Mouse (Mus musculus) c-Kit-positive CD71-positive TER-119-positive erythroid progenitor cells, embryonic 14.5 days (primary cell): Measurements from ENCODE around the gene Ccdc15.
"Not testable (repeated sequence)": the region's sequence is repeated elsewhere in the genome, so short reads cannot be mapped to it uniquely, and the experiment has no call there.

ENCODE experiments used
- DNase-seq: peaks from one replicate; pipeline ENCODE4 v3.0.0-alpha.2; 2013; ENCODE audit warnings: low spot score

Ccdc15 gene

DNA sequence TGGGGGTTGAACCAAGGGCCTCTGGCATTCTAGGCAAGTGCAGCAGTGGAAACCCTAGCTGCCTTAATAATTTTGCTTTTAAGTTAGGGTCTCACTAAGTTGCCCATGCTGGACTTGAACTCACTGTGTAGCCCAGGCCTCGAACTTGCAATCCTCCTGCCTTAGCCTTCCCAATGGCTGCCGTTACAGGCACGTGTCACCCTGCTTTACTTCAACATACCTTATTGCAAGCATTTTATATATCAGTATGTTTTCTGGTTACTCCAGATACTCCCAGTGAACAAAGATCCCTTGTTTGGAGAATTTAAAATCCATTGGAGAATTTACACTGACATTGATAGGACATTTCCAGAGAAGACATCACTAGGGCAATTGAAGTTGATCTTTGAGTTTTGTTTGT lies 818 bp upstream of the Ccdc15 start:
- peak; percentile 8 for DNase-seq

DNA sequence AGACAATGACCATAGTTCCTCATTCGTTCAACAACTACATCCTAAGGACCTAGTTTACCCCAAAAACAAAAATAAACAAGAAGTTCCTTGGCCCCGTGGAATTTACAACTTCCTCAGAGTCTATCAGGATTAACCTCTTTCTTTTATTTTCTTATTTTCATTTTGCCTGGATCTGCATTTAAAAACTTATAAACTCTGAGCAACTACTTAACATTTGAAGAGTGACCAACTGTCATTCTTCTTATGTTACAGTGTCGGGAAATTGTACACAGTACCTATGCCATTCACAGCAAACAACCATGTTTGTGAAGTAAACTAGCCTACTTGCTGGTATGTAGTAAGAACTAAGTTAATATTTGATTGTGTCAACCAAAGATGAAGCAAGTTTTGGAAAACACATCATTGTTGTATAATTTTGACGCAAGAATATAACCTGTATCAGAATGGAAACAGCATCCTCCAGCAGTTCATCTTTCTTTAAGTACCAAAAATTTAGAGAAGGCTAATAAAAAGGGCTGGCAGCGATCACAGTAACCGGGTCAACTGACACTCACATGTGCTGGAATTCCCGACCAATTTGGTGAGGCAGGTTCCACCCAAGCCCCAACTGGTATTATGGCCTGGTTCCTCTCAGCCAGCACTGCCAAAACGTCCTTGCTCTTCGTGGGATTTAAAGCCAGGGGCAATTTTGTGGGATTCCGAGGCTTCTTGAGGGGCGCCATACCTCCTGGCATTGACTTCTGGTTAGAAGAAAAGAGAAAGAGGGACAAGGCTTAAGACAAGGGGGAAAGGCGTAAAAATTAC lies 846 bp downstream of the Ccdc15 start:
- peak; percentile 53 for DNase-seq

GRCm38 (mm10) chr9:37345406-37345805 lies 2.8 kb downstream of the Ccdc15 start:
- no peak for DNase-seq

DNA sequence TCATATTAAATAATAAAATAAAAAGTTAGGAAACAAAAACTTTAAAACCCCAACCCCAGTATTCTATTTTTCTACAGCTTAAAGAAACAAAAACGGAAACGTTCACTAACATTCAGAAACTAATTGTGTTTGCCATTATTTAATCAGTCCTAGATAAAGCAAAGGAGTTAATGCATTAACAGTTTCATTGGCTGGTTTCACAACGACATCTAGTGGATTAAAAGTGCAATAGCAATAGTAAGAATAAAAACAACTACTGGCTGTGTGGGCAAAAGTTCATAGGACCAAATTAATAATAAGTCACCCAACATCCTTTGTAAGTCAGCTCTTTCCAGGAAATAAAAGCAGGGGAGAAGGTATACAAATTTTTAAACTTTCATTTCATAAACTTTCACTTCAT lies 18.8 kb downstream of the Ccdc15 start:
- peak; percentile 42 for DNase-seq

- no peak for DNase-seq
Observed at GRCm38 (mm10) chr9:37301720-37302119, 46.5 kb downstream of the Ccdc15 start.

GRCm38 (mm10) chr9:37300501-37300900 lies 47.7 kb downstream of the Ccdc15 start:
- not testable (repeated sequence) for DNase-seq

GRCm38 (mm10) chr9:37295586-37295985 lies 52.6 kb downstream of the Ccdc15 start:
- DNase-seq, result no peak

GRCm38 (mm10) chr9:37266622-37267021 lies 81.6 kb downstream of the Ccdc15 start:
- DNase-seq, result no peak

DNA sequence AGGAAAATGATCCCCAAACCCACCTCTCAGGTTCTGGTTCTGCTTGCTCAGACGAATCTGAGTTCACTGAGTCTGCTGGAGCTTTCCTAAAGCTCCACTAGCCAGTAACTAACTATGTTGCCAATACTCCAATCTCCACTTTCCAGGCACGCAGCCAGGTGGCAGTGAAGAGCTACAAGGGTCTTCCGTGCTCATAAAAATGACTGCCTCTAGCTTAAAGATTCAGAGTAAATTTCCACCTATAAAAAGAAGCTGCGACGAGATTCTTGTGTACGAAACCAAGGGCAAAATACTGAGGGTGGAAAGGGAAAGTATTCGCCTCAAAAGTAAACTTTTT lies 92.4 kb downstream of the Ccdc15 start:
- DNase-seq, result no peak

DNA sequence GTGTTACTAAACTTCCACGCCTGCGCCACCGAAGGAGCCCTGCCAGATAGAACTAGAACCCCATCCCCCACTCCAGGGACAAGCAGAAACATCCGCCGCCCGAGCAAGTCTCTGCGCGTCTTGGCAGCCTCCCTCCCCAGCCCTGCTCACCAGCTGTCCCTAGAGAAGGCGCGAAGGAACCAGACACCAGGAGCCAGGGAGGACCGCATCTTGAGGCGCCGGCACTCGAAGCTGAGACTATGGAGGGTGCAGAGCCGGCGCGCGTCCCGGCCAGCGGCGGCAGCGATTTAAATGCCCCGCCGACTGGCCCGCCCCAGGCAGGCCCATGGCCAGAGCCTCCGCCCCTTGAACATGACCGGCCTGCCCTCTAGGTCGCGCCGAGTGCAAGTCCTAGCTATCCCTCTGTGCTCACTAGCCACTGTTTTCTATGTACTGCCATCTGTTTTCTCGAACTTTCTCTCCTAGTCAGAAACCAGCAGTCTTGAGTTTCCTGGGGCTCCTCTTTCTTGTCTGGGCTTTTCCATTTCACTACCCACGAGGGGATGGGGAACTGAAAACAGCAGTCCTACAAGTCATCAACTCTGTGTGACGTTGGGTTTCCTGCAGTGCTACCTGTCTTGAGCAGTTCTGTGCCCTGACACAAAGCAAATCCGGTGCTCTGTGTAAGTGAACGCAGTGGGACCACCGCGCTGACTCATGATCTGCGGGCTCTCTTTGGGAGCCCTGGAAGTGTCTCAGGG lies 92.9 kb downstream of the Ccdc15 start, which contains the start of gene Slc37a2:
Slc37a2 (minus strand) TSS at position 590 of the 740 bp plus-strand sequence.
- no peak for DNase-seq

DNA sequence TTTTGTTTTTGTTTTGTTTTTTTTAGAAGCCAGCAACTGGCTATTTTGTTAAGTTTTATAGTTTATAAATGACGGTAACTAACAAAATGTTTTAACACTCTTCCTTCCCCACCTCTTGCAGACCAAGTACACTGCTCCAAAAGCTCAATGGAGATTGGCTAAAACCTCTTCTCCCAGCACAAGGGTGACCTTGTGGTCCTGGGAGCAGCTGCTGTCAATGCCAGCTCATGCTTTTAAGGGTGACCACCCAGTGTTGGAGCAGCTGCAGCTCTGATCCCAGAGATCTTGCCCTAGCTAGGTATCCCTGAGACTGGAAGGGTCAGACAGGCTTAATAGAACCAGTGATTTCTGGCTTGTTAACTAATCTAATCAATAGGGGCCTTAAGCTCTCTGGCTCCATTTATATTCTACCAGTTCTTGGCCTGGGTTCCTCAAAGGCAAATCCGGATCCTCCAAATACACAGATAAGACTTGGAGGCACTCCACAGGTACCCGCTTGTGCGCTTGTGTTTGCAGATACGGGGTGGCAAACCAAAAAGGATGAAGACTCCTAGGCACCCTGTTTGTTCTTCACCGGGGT lies 93.6 kb downstream of the Ccdc15 start:
- DNase-seq, result no peak

DNA sequence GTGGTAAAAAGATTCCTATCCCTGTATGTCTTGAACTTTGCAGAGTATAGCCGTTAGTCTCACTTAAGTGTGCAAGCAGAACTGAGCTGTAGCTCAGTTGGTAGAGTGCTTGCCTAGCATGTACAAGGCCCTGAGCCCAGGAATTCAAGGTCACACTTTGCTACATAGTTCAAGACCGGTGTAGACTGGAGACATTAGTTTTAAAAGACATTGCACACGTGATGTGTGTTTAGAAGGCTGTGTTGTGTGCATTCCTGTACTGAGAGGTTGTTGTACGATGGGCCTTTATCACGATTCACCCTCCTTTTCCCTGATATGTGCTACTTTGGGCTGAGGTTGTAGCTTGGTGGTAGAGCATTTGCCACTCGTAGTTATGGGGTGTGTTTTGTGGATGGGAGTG lies 97.6 kb downstream of the Ccdc15 start:
- DNase-seq, result no peak

GRCm38 (mm10) chr9:37249976-37250375 lies 98.3 kb downstream of the Ccdc15 start:
- DNase-seq, result no peak

GRCm38 (mm10) chr9:37248381-37248906 lies 99.8 kb downstream of the Ccdc15 start:
- DNase-seq, result no peak

GRCm38 (mm10) chr9:37247429-37247828 lies 100.8 kb downstream of the Ccdc15 start:
- DNase-seq, result no peak

- DNase-seq, result no peak
Observed at GRCm38 (mm10) chr9:37245810-37246209, 102.4 kb downstream of the Ccdc15 start.

DNA sequence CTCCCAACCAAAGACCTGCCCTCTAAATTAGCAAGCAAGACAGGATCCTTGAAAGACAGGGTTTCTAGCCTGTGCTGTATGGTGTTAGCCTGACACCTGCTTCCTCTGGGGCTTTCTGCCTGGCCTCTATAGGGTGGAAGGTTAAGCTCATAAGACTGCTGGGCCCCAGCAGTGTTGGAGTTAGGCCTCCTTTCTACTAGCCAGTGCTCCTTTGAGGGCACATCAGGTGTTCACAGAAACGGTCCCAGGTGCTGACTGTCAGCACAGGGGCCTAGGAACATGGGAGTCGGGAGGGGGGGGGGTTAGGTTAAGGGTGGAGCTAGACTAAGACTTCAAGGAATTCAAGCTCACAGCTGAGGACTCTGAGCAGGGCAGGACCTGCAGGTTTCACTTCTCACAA lies 102.8 kb downstream of the Ccdc15 start:
- DNase-seq, result no peak

DNA sequence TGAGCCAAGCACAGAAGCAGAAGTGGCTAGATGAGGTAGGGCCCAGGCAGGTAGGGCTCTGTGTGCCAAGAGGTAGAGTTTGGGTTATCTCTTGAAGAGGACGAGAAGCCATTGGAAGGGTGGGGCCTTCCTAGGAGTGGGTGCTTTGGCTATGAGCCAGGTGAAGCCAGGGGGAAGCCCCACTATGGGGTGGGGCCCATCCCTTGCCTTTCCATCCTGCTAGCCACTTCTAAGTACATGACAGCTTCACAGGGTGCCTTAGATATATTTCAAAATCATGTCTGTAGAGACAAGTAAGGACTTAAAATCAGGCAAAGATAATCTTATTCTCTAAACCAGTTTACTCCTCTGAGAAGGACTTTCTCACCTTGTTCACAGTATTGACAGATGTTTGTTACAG lies 103.6 kb downstream of the Ccdc15 start:
- no peak for DNase-seq

- DNase-seq, result no peak
Observed at GRCm38 (mm10) chr9:37242764-37243163, 105.5 kb downstream of the Ccdc15 start.

GRCm38 (mm10) chr9:37235951-37236737 lies 112.1 kb downstream of the Ccdc15 start:
- no peak for DNase-seq

DNA sequence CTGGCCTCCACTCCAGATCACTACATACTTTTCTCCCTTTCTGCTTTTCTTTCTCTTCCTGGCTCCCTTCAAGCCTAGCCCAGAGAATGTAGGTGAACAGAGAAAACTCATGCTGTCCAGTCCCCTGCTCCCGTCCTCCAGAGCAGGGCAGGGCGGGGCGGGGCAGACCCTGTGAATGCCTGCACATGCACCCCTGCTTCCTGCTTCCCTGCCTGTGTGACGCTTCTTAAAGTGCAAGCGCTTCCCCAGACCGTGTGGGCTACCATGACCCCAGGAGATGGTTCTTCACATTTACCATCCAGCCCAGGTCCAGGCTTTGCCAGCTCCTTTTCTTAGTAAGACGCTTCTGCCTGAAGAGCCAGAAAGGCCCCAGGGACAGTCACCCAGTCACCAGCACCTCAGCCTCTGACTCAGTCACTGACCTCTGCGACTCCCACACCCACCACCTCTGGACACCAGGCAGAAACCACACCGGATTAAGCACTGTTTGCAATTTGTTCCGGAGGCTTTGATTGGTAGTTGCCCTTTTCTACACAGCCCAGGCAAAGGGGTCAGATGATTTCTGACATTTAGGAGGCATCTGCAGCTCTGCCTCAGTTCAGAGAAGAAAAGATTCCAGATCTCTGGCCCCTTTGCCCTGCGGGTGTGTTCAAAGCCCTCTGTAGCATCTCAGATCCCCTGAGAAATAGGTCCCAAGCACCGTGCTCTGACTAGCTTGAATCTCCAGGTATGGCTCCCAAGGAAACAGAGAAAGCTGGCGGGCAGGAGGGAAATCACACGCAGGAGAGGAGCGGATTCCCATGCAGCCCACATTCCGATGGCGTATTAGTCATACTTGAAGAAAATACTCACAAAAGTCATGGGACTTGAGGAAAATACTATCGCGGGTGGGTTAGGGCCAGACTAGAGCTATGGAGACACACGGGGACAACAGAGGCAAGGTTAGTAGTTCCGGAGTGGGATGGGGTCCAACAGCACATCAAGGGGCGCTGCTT lies 115.7 kb downstream of the Ccdc15 start:
- DNase-seq, result no peak
